Mouse (Mus musculus) Patski (cell line): ENCODE measurements around the gene Creg1. TPM values are rescaled to one million over a fixed set of nuclear protein-coding genes. Genes with fewer than 3 reads are reported as not detected.
A peak's percentile ranks its signal among the peaks of the same experiment; 100 is the strongest.
"Not testable (repeated sequence)": the region's sequence is repeated elsewhere in the genome, so short reads cannot be mapped to it uniquely, and the experiment has no call there.

Experiments
- ATAC-seq: fragments of 100-300 bp; one replicate; pipeline ENCODE4 v1.8.0; 2021
- CTCF ChIA-PET: fragments of 350-600 bp; sonication (Branson Sonifier 250); formaldehyde crosslinking; loops from one replicate; lab custom pipeline; 2022; ENCODE audit warnings: inconsistent platforms; lab: Charles Lee
- POLR2A ChIA-PET: fragments of 350-600 bp; sonication (Branson Sonifier 250); formaldehyde crosslinking; loops from one replicate; lab custom pipeline; 2022; ENCODE audit warnings: antibody characterized with exemption, inconsistent platforms; lab: Charles Lee
- DNase-seq: peaks from one replicate; pipeline ENCODE4 v3.0.0-alpha.2; 2011; ENCODE audit warnings: low read depth, low spot score
- H3K27me3 ChIP-seq: fragments of 371-371 bp; one replicate; pipeline ENCODE4 v1.5.1; 2021
- CTCF ChIP-seq: fragments of 100-300 bp; IDR thresholded peaks from one replicate; pipeline ENCODE4 v1.5.1; 2021
- in situ Hi-C: fragments of 300-500 bp; cut with MboI; formaldehyde crosslinking; loops from 3 replicates; pipeline ENCODE4 v1.11.1; 2018; ENCODE audit warnings: low pct_unique_long_range_greater_than_20kb, mixed read lengths
- polyA plus RNA-seq: library from polyadenylated mRNA; unstranded; gene quantifications from one replicate; pipeline ENCODE4 v1.2.3, GENCODE M21; 2021

Gene Creg1
- polyA plus RNA-seq, 1 experiment from 2014 or later = 26.5 TPM

GRCm38 (mm10) chr1:165751142-165751541 lies 12.4 kb upstream of the Creg1 start:
- H3K27me3 ChIP-seq = peaks cover 25% of the 10 kb centered on the region
- in situ Hi-C loops = no loop called here
- ChIA-PET CTCF (no interaction called here), POLR2A (no interaction called here)
- ATAC-seq = no peak
- TF ChIP-seq CTCF = no peak
- DNase-seq = no peak

- H3K27me3 ChIP-seq = peaks cover 26% of the 10 kb centered on the region
- CTCF ChIA-PET = no interaction called here
- no peak for TF ChIP-seq CTCF
- in situ Hi-C loops = no loop called here
- POLR2A ChIA-PET = no interaction called here
- DNase-seq (no peak), ATAC-seq (no peak)
Measured at GRCm38 (mm10) chr1:165751838-165752237, 11.7 kb upstream of the Creg1 start.

- TF ChIP-seq CTCF = no peak
- ChIA-PET POLR2A (interaction anchor here (0.5 kb wide), 1 partner anchor 189 kb away, joined by 3 read pairs; no protein-coding TSS in a partner anchor), CTCF (interaction anchor here (1.1 kb wide), 1 partner anchor 26 kb away, joined by 3 read pairs; no protein-coding TSS in a partner anchor)
- ATAC-seq = no peak
- H3K27me3 ChIP-seq = peaks cover 27% of the 10 kb centered on the region
- in situ Hi-C loops = no loop called here
- DNase-seq = no peak
Measured at GRCm38 (mm10) chr1:165754205-165754604, 9.3 kb upstream of the Creg1 start.

- in situ Hi-C loops = no loop called here
- CTCF ChIA-PET = no interaction called here
- peaks cover 27% of the 10 kb centered on the region for H3K27me3 ChIP-seq
- peak; percentile 44 for ATAC-seq
- DNase-seq = no peak
- no peak for TF ChIP-seq CTCF
- POLR2A ChIA-PET = no interaction called here
Measured at GRCm38 (mm10) chr1:165755194-165755593, 8.4 kb upstream of the Creg1 start.

GRCm38 (mm10) chr1:165761522-165762305 lies 1.8 kb upstream of the Creg1 start:
- no peak for ATAC-seq
- peaks cover 19% of the 10 kb centered on the region for H3K27me3 ChIP-seq
- POLR2A ChIA-PET = no interaction called here
- DNase-seq = no peak
- no peak for TF ChIP-seq CTCF
- CTCF ChIA-PET = no interaction called here
- in situ Hi-C loops = no loop called here

- DNase-seq, in situ Hi-C loops, POLR2A ChIA-PET, ATAC-seq: not testable (repeated sequence)
- CTCF ChIA-PET = interaction anchor here (1.0 kb wide), 1 partner anchor 105 kb away, joined by 4 read pairs; no protein-coding TSS in a partner anchor
- peaks cover 11% of the 10 kb centered on the region for H3K27me3 ChIP-seq
Measured at GRCm38 (mm10) chr1:165762498-165762897, 1.0 kb upstream of the Creg1 start.

- CTCF ChIA-PET = interaction anchor here (0.8 to 1.0 kb wide), 2 partner anchors 22 to 105 kb away, joined by 3 to 4 read pairs; no protein-coding TSS in a partner anchor
- in situ Hi-C loops = no loop called here
- POLR2A ChIA-PET = interaction anchor here (0.6 kb wide), 1 partner anchor 41 kb away, joined by 3 read pairs; no protein-coding TSS in a partner anchor
- peaks cover 8% of the 10 kb centered on the region for H3K27me3 ChIP-seq
- ATAC-seq = peak; percentile 2
- TF ChIP-seq CTCF = no peak
- no peak for DNase-seq
Measured at GRCm38 (mm10) chr1:165762914-165763634, 472 bp upstream of the Creg1 start.

GRCm38 (mm10) chr1:165764571-165764970 lies 1.0 kb downstream of the Creg1 start:
- CTCF ChIA-PET = interaction anchor here (0.7 kb wide), 1 partner anchor 229 kb away, joined by 3 read pairs; no protein-coding TSS in a partner anchor
- POLR2A ChIA-PET = no interaction called here
- no peak for TF ChIP-seq CTCF
- peaks cover 8% of the 10 kb centered on the region for H3K27me3 ChIP-seq
- DNase-seq (no peak), ATAC-seq (no peak)
- in situ Hi-C loops = no loop called here

GRCm38 (mm10) chr1:165765041-165765440 lies 1.5 kb downstream of the Creg1 start:
- CTCF ChIA-PET = no interaction called here
- in situ Hi-C loops = no loop called here
- no peak for TF ChIP-seq CTCF
- no peak for ATAC-seq
- peaks cover 8% of the 10 kb centered on the region for H3K27me3 ChIP-seq
- POLR2A ChIA-PET = no interaction called here
- no peak for DNase-seq

- no peak for TF ChIP-seq CTCF
- ChIA-PET POLR2A (no interaction called here), CTCF (no interaction called here)
- in situ Hi-C loops = no loop called here
- ATAC-seq (no peak), DNase-seq (no peak)
- H3K27me3 ChIP-seq = peaks cover 8% of the 10 kb centered on the region
Measured at GRCm38 (mm10) chr1:165765651-165766294, 2.2 kb downstream of the Creg1 start.
